Mouse (Mus musculus) MEL (cell line): ENCODE measurements around the gene Krtap4-2. TPM values are rescaled to one million over a fixed set of nuclear protein-coding genes. Genes with fewer than 3 reads are reported as not detected.

ENCODE experiments used
- DNase-seq: peaks from one replicate; pipeline ENCODE4 v3.0.0; 2011; ENCODE audit warnings: low read depth, low spot score
- H3K27ac ChIP-seq: 2 replicates; pipeline ENCODE4 v1.5.1; 2012; ENCODE audit warnings: low read depth, mild to moderate bottlenecking, control low read depth, low read length, moderate library complexity; ENCODE audit not compliant: control insufficient read depth
- H3K27me3 ChIP-seq, 2 experiments: fragments of 150-350 bp in 1 of 2; sonication (generic) in 1 of 2; 2 replicates each; pipeline ENCODE4 v1.6.1; 2012; ENCODE audit warnings: low read length in 2 of 2, mild to moderate bottlenecking in 2 of 2, improper control_type of control experiment in 1 of 2, moderate library complexity in 1 of 2; ENCODE audit not compliant: insufficient read depth in 2 of 2, control insufficient read depth in 1 of 2
- H3K36me3 ChIP-seq, 2 experiments: 2 replicates each; pipeline ENCODE4 v1.6.1; 2012 to 2014; ENCODE audit warnings: low read length in 2 of 2, improper control_type of control experiment in 1 of 2, inconsistent platforms in 1 of 2, mild to moderate bottlenecking in 1 of 2; ENCODE audit not compliant: insufficient read depth in 2 of 2, control insufficient read depth in 1 of 2
- H3K4me1 ChIP-seq, 2 experiments: fragments of 150-350 bp in 1 of 2; sonication (generic) in 1 of 2; 2 replicates each; pipeline ENCODE4 v1.6.1; 2012; ENCODE audit warnings: low read length in 2 of 2, improper control_type of control experiment in 1 of 2, mild to moderate bottlenecking in 1 of 2; ENCODE audit not compliant: insufficient read depth in 2 of 2, control insufficient read depth in 1 of 2
- H3K4me3 ChIP-seq, 2 experiments: fragments of 150-350 bp in 1 of 2; sonication (generic) in 1 of 2; 2 replicates each; pipeline ENCODE4 v1.5.1; 2012; ENCODE audit warnings: low read depth in 2 of 2, low read length in 2 of 2, mild to moderate bottlenecking in 2 of 2, moderate library complexity in 2 of 2, control low read depth in 1 of 2, improper control_type of control experiment in 1 of 2; ENCODE audit not compliant: control insufficient read depth in 1 of 2, insufficient read depth in 1 of 2
- H3K79me2 ChIP-seq: 2 replicates; pipeline ENCODE4 v1.6.1; 2012; ENCODE audit warnings: mild to moderate bottlenecking, low read length, moderate library complexity; ENCODE audit not compliant: control insufficient read depth, poor library complexity, insufficient read depth
- H3K9ac ChIP-seq: 2 replicates; pipeline ENCODE4 v1.6.1; 2012; ENCODE audit warnings: low read depth, mild to moderate bottlenecking, control low read depth, low read length, moderate library complexity; ENCODE audit not compliant: control insufficient read depth, poor library complexity, severe bottlenecking
- H3K9me3 ChIP-seq: fragments of 150-350 bp; sonication (generic); replicated peaks from 2 replicates; pipeline ENCODE4 v1.6.1; 2012; ENCODE audit warnings: mild to moderate bottlenecking, low read length, improper control_type of control experiment, moderate library complexity; ENCODE audit not compliant: insufficient read depth
- CHD2 ChIP-seq: IDR thresholded peaks from 2 replicates; pipeline ENCODE4 v1.6.1; 2011; ENCODE audit warnings: low read length, improper control_type of control experiment
- CTCF ChIP-seq, 3 experiments: IDR thresholded peaks in 2 of 3; conservative IDR thresholded peaks in 1 of 3; 2 replicates each; pipeline ENCODE4 v1.5.1; 2011 to 2012; ENCODE audit warnings: low read length in 3 of 3, low read depth in 2 of 3, mild to moderate bottlenecking in 2 of 3, improper control_type of control experiment in 1 of 3, inconsistent platforms in 1 of 3, mixed read lengths in 1 of 3, moderate library complexity in 1 of 3; ENCODE audit not compliant: control insufficient read depth in 1 of 3, insufficient read depth in 1 of 3, poor library complexity in 1 of 3, severe bottlenecking in 1 of 3
- ELF1 ChIP-seq: IDR thresholded peaks from 2 replicates; pipeline ENCODE4 v1.6.1; 2014; ENCODE audit warnings: low read depth, mild to moderate bottlenecking, inconsistent platforms, low read length, improper control_type of control experiment, moderate library complexity
- EP300 ChIP-seq, 2 experiments: IDR thresholded peaks; 2 replicates each; pipeline ENCODE4 v1.6.1; 2011; ENCODE audit warnings: improper control_type of control experiment in 2 of 2, low read length in 2 of 2, low read depth in 1 of 2, mild to moderate bottlenecking in 1 of 2
- GABPA ChIP-seq: IDR thresholded peaks from 2 replicates; pipeline ENCODE4 v1.6.1; 2012; ENCODE audit warnings: low read depth, mild to moderate bottlenecking, inconsistent platforms, low read length, improper control_type of control experiment, moderate library complexity
- GATA1 ChIP-seq: IDR thresholded peaks from 2 replicates; pipeline ENCODE4 v1.6.1; 2011; ENCODE audit warnings: low read depth, low read length, improper control_type of control experiment
- HCFC1 ChIP-seq: IDR thresholded peaks from 2 replicates; pipeline ENCODE4 v1.6.1; 2012; ENCODE audit warnings: low read depth, mild to moderate bottlenecking, inconsistent platforms, low read length, improper control_type of control experiment, moderate library complexity
- JUND ChIP-seq: IDR thresholded peaks from 2 replicates; pipeline ENCODE4 v1.6.1; 2011; ENCODE audit warnings: low read depth, mild to moderate bottlenecking, improper control_type of control experiment, low read length
- KAT2A ChIP-seq: conservative IDR thresholded peaks from 2 replicates; pipeline ENCODE4 v1.6.1; 2012; ENCODE audit warnings: low read depth, low read length, improper control_type of control experiment, inconsistent platforms
- MAX ChIP-seq: IDR thresholded peaks from 2 replicates; pipeline ENCODE4 v1.6.1; 2011; ENCODE audit warnings: low read length, improper control_type of control experiment
- MAZ ChIP-seq: IDR thresholded peaks from 2 replicates; pipeline ENCODE4 v1.6.1; 2012; ENCODE audit warnings: low read depth, mild to moderate bottlenecking, inconsistent platforms, low read length, improper control_type of control experiment
- MXI1 ChIP-seq: IDR thresholded peaks from 2 replicates; pipeline ENCODE4 v1.6.1; 2011; ENCODE audit warnings: mild to moderate bottlenecking, low read depth, low read length, improper control_type of control experiment
- MYB ChIP-seq: IDR thresholded peaks from 2 replicates; pipeline ENCODE4 v1.6.1; 2011; ENCODE audit warnings: mild to moderate bottlenecking, low read depth, low read length, improper control_type of control experiment
- NRF1 ChIP-seq: IDR thresholded peaks from 2 replicates; pipeline ENCODE4 v1.6.1; 2014; ENCODE audit warnings: low read depth, mild to moderate bottlenecking, inconsistent platforms, low read length, improper control_type of control experiment, moderate library complexity; ENCODE audit not compliant: poor library complexity, insufficient read depth, severe bottlenecking
- POLR2AphosphoS2 ChIP-seq: IDR thresholded peaks from 2 replicates; pipeline ENCODE4 v1.6.1; 2011; ENCODE audit warnings: low read length, improper control_type of control experiment
- POLR2AphosphoS5 ChIP-seq: IDR thresholded peaks from 2 replicates; pipeline ENCODE4 v1.6.1; 2012; ENCODE audit warnings: low read depth, borderline replicate concordance, mild to moderate bottlenecking, inconsistent platforms, low read length, moderate library complexity, mixed read lengths
- SMC3 ChIP-seq: IDR thresholded peaks from 2 replicates; pipeline ENCODE4 v1.6.1; 2011; ENCODE audit warnings: low read depth, low read length, improper control_type of control experiment
- TAL1 ChIP-seq: IDR thresholded peaks from 2 replicates; pipeline ENCODE4 v1.6.1; 2012; ENCODE audit warnings: mild to moderate bottlenecking, inconsistent platforms, low read length, moderate library complexity, mixed read lengths
- TBP ChIP-seq: IDR thresholded peaks from 2 replicates; pipeline ENCODE4 v1.8.0; 2011; ENCODE audit warnings: low read depth, low read length, improper control_type of control experiment
- TCF12 ChIP-seq: IDR thresholded peaks from 2 replicates; pipeline ENCODE4 v1.6.1; 2014; ENCODE audit warnings: low read depth, mild to moderate bottlenecking, inconsistent platforms, low read length, improper control_type of control experiment, moderate library complexity
- USF2 ChIP-seq, 2 experiments: IDR thresholded peaks; 2 replicates each; pipeline ENCODE4 v1.6.1; 2011 to 2012; ENCODE audit warnings: improper control_type of control experiment in 2 of 2, low read length in 2 of 2, borderline replicate concordance in 1 of 2, inconsistent platforms in 1 of 2, low read depth in 1 of 2, mild to moderate bottlenecking in 1 of 2; ENCODE audit not compliant: insufficient read depth in 1 of 2
- ZKSCAN1 ChIP-seq: IDR thresholded peaks from 2 replicates; pipeline ENCODE4 v1.6.1; 2012; ENCODE audit warnings: low read depth, mild to moderate bottlenecking, inconsistent platforms, low read length, improper control_type of control experiment, moderate library complexity
- ZNF384 ChIP-seq: IDR thresholded peaks from 2 replicates; pipeline ENCODE4 v1.6.1; 2012; ENCODE audit warnings: low read depth, mild to moderate bottlenecking, inconsistent platforms, low read length, improper control_type of control experiment
- polyA plus RNA-seq, 2 experiments: library from polyadenylated mRNA; stranded (reverse) in 1 of 2; unstranded in 1 of 2; fragments of >175 nt in 1 of 2; fragments of >200 nt in 1 of 2; gene quantifications; 2 replicates each; pipeline versions ENCODE4 v1.2.1 to v1.2.4; 2012; ENCODE audit warnings: low replicate concordance in 2 of 2, low read depth in 1 of 2; ENCODE audit not compliant: insufficient read length in 2 of 2, insufficient read depth in 1 of 2, missing spikeins in 1 of 2
- total RNA-seq: library from RNA; depleted of rRNA; stranded (reverse); fragments of 300-350 nt; gene quantifications from 2 replicates; pipeline ENCODE4 v1.2.3, GENCODE M21; 2012; rRNA removed

The Krtap4-2 gene
- total RNA-seq (not detected in 2 replicates), polyA plus RNA-seq (not detected)

GRCm38 (mm10) chr11:99634653-99635134, at the start of gene Krtap4-2:
Gene Krtap4-2 (minus strand): TSS chr11:99635084.
- Histone ChIP-seq H3K4me1 (no peaks in the 10 kb centered on the region), H3K79me2 (no peaks in the 10 kb centered on the region), H3K4me3 (no peak within 1 kb of the TSS), H3K9ac (no peak within 1 kb of the TSS), H3K27ac (no peak within 1 kb of the TSS), H3K9me3 (no peaks in the 10 kb centered on the region), H3K27me3 (no peaks in the 10 kb centered on the region), H3K36me3 (no peaks in the 10 kb centered on the region)
- TF ChIP-seq JUND = no peak
- TF ChIP-seq ZKSCAN1 = no peak
- no peak for TF ChIP-seq KAT2A
- TF ChIP-seq TBP = no peak
- no peak for TF ChIP-seq TCF12
- TF ChIP-seq EP300 (IDR thresholded peaks at IDR 0.05; ENCODE audit: low read depth in 1 of 2, low read length in 2 of 2) = no peak
- TF ChIP-seq MAX = no peak
- TF ChIP-seq GATA1 = no peak
- DNase-seq = no peak

- Histone ChIP-seq H3K9me3 (no peaks in the 10 kb centered on the region), H3K79me2 (no peaks in the 10 kb centered on the region), H3K9ac (no peak overlapping the region), H3K27me3 (no peaks in the 10 kb centered on the region), H3K36me3 (no peaks in the 10 kb centered on the region), H3K4me3 (no peak overlapping the region), H3K4me1 (no peaks in the 10 kb centered on the region), H3K27ac (no peak overlapping the region)
- no peak for DNase-seq
- TF ChIP-seq CTCF (IDR thresholded peaks at IDR 0.05 in 2 of 3, conservative IDR thresholded peaks at IDR 0.05 in 1 of 3; ENCODE audit: control insufficient read depth in 1 of 3, insufficient read depth in 1 of 3, low read depth in 2 of 3, low read length in 3 of 3, poor library complexity in 1 of 3, severe bottlenecking in 1 of 3) (no peak), MXI1 (no peak), USF2 (IDR thresholded peaks at IDR 0.05; ENCODE audit: borderline replicate concordance in 1 of 2, insufficient read depth in 1 of 2, low read depth in 1 of 2, low read length in 2 of 2) (no peak), POLR2AphosphoS2 (no peak), MAZ (no peak), SMC3 (no peak), CHD2 (no peak), GATA1 (no peak), TBP (no peak), EP300 (IDR thresholded peaks at IDR 0.05; ENCODE audit: low read depth in 1 of 2, low read length in 2 of 2) (no peak), HCFC1 (no peak), NRF1 (no peak), TAL1 (no peak), ZNF384 (no peak), ELF1 (no peak), MAX (no peak), MYB (no peak), GABPA (no peak), POLR2AphosphoS5 (no peak)
Measured at GRCm38 (mm10) chr11:99683481-99683880, 48.6 kb upstream of the Krtap4-2 start.
